Mouse (Mus musculus) gastrocnemius, adult 8-10 months (tissue): Measurements from ENCODE around the gene Olfr684. TPM values are rescaled to one million over a fixed set of nuclear protein-coding genes. Genes with fewer than 3 reads are reported as not detected.

Source experiments
- DNase-seq, 2 experiments: peaks; one replicate each; pipeline ENCODE4 v3.0.0; 2022; ENCODE audit warnings: low spot score in 2 of 2
- total RNA-seq, 4 experiments: library from RNA; stranded (reverse); gene quantifications; 2 replicates each; pipeline ENCODE4 v1.2.4; 2022

Olfr684 gene
- not detected for total RNA-seq

- DNase-seq = no peak
Measured at GRCm38 (mm10) chr7:105163553-105163952, at the start of gene Olfr684. Olfr684 (minus strand) TSS chr7:105163653.

- no peak for DNase-seq
Measured at GRCm38 (mm10) chr7:105207385-105207784, 43.9 kb upstream of the Olfr684 start, which contains the start of gene Olfr686. Olfr686 (minus strand) TSS chr7:105207485.

GRCm38 (mm10) chr7:105185912-105186311 is 22.5 kb upstream of the Olfr684 start, which contains the start of gene Olfr685:
Olfr685 (minus strand) TSS chr7:105186012.
- no peak for DNase-seq

GRCm38 (mm10) chr7:105170773-105171172 is 7.3 kb upstream of the Olfr684 start:
- no peak for DNase-seq

- DNase-seq = no peak
Measured at GRCm38 (mm10) chr7:105146912-105147311, 16.5 kb downstream of the Olfr684 start, which contains the start of gene Olfr683. Olfr683 (minus strand) TSS chr7:105147012.

GRCm38 (mm10) chr7:105141275-105141674 is 22.2 kb downstream of the Olfr684 start:
- DNase-seq = no peak

- no peak for DNase-seq
Measured at GRCm38 (mm10) chr7:105116536-105116935, 46.9 kb downstream of the Olfr684 start, which contains the start of gene Olfr681. Olfr681 (plus strand) TSS chr7:105116836.

Other genes with a start within 250 kb of the Olfr684 start
- gene Olfr667, start 242.2 kb downstream of the Olfr684 start, total RNA-seq = not detected
- not detected for gene Olfr668, start 235.6 kb downstream of the Olfr684 start, total RNA-seq
- gene Olfr669, start 229.4 kb downstream of the Olfr684 start, total RNA-seq = not detected
- not detected for gene Olfr670, start 201.0 kb downstream of the Olfr684 start, total RNA-seq
- gene Olfr671, start 184.5 kb downstream of the Olfr684 start, total RNA-seq = not detected
- gene Olfr672, start 161.6 kb downstream of the Olfr684 start, total RNA-seq = not detected
- not detected for gene Olfr675, start 135.2 kb downstream of the Olfr684 start, total RNA-seq
- gene Olfr676, start 131.0 kb downstream of the Olfr684 start, total RNA-seq = not detected
- not detected for gene Olfr677, start 112.3 kb downstream of the Olfr684 start, total RNA-seq
- gene Olfr678, start 99.2 kb downstream of the Olfr684 start, total RNA-seq = not detected
- gene Olfr679, start 82.4 kb downstream of the Olfr684 start, total RNA-seq = not detected
- not detected for gene Olfr680-ps1, start 70.8 kb downstream of the Olfr684 start, total RNA-seq
- not detected for gene Olfr681, start 46.8 kb downstream of the Olfr684 start, total RNA-seq
- gene Olfr683, start 16.6 kb downstream of the Olfr684 start, total RNA-seq = not detected
- gene Olfr685, start 22.4 kb upstream of the Olfr684 start, total RNA-seq = not detected
- gene Olfr686, start 43.8 kb upstream of the Olfr684 start, total RNA-seq = not detected
- not detected for gene Olfr688, start 124.4 kb upstream of the Olfr684 start, total RNA-seq
- not detected for gene Olfr689, start 147.5 kb upstream of the Olfr684 start, total RNA-seq
- gene Olfr690, start 170.5 kb upstream of the Olfr684 start, total RNA-seq = not detected
- not detected for gene Olfr691, start 178.6 kb upstream of the Olfr684 start, total RNA-seq
- not detected for gene Olfr692, start 204.6 kb upstream of the Olfr684 start, total RNA-seq
- not detected for gene Gm5901, start 211.4 kb upstream of the Olfr684 start, total RNA-seq
- 10 to 100 TPM; 10.6 to 14.2 (median 11.8) TPM for gene Fam160a2, start 236.4 kb upstream of the Olfr684 start, total RNA-seq
- gene Cnga4, start 240.9 kb upstream of the Olfr684 start, total RNA-seq = not detected